Mouse (Mus musculus): ENCODE measurements around the gene Supt6.
A peak's percentile ranks its signal among the peaks of the same experiment; 100 is the strongest.

Gene Supt6

DNA sequence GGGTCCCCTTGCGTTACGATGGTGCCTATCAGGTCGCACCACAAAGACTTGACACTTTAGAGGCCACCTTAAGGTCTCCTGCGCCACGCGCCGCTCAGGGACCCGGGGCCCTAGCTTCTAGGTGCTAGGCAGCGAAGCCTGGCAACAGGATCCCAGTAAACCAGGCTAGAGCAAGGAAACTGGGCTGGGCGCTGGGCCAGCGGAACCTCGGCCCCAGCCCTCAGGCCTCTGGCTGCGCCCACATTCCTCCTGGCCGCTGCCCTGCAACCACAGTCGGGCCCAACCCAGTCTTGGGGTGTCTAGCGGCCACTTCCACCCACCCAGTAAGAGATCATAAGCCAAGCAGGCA lies 80.1 kb downstream of the Supt6 start:
- peak; percentile 67 for DNase-seq

DNA sequence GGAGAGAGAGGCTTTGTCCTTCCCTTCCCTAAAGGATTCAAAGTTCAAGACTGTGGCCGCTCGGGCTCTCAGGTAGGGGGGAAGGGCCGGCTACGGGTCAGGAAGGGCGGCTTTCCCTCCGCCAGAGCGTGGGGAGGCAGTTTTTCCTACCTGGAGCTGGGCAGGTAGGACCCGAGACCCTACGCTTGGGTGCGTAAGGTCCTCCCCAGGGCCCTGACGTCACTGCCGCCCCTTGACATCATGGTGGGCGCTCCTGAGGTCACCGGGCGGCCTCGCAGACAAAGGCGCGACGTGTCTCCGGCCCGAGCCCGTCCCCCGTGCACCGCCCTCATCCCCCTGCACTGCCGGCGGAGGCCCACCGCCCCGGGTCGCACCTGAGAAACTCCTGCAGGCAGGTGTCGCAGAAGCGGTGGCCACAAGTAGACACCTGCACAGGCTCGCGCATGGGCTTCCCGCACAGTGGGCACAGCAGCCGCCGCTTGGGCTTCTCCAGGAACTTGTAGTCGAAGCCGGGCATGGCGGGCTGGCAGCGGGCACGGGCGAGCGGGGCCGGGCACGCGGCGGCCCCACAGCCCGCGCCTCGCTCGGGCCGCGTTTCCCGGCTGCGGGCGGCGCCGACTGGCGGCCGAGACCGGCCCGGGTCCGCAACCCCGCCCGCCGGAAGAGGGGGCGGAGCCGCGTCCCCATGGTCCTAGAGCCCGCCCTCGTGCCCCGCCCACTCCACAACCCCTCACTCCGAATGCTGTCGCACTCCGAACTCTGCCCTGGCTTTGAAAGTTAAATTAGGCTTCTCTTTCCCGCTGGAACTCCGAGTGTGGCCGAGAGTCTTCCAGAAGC lies 80.6 kb downstream of the Supt6 start, which contains the start of gene Traf4:
TSS of gene Traf4 (minus strand) at position 666 of the 837 bp plus-strand sequence.
- DNase-seq: peak; percentile 75

DNA sequence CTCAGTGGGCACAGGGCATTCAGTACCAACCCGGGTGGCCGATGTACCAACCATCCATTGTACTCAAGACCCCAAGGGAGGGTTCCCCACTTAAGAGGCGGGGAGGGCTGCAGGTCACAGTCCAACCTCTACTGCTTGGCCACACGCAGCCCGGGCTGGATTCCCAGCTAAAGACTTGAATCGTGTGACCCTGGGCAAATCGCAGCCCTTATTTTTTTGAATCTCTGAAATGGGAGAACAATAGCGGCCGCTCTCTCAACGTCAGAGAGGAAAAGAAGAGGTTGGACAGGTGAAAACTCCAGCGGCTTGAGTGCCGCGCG lies 81.2 kb downstream of the Supt6 start:
- no peak for DNase-seq

DNA sequence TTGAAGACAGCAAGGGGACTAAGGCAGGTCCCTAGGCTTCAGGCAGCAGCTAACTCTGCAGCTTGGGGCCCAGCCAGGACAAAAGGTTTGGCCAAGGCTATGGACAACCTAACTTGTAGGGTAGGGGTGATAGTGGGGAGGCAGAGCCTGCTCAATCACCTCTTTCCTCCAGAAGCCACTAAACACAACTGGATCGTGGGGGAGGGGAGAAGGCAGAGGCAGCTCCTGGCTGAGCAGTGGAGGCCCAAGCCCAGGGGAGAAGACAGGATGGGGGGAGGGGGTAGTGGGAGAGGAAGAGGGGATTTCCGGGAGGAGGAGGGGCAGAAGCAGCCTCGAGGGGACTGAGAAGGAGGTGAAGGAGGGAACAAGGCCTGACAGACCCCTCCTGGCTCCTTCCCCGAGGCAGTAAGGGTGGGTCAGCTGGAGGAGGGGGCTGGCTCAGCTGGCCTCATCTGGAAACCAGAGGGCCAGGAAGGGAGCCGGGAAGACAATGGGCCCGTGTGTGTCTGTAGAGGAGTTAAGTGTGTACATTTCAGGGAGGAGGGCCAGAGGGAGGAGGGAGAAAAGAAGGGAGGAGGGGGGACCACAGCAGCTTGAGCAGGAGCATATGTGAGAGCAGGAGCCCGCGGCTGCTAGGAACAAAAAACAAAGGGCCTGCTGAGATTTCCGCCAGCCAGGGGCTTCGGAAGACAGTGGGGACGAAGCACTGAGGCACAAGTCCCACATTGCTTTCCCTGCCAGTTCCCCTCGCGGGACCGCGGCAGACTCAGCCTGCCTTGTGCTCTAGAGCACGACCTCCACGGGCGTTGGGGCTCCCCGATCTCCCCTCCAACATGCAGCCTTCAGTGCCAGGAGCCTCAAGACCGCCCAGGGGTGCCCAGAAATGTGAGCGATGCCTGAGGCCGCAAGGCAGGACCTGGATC lies 81.8 kb downstream of the Supt6 start:
- peak; percentile 53 for DNase-seq

DNA sequence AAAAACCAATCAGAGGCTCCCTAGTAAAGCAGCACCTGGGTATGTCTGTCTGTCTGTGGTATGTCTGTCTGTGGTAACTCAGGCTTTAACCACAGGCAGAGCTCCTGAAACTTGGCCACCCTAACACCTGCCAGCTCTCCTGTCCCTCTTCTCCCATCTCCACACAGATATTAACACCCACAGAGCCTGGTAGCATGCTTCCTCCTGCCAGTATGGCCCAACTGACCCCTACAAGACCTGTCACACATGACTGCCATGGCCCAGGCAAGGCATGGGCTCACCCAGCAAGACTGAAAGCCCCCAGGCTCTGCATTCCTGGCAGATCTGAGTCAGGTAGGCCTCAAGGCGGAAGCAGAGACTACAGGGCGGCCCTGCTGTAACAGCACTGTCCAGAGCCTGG lies 82.7 kb downstream of the Supt6 start:
- no peak for DNase-seq

DNA sequence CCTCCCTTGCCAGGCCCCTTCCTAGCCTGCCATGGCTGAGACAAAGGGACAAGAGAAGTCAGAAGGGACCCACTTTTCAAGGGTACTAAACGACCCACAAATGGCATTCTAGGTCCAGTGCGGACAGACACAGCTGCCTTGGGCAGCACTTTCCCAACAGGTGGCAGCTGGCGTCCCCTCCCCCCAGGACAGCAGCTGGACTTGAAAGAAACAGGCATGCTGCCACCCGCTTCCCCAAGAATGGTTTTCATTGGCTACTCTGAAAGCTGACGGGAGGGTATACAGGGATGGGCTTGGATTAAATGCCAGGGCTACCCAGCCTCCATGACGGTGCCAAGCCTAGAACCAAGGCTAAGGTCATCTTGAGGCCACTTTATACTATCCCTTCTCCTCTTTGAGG lies 83.3 kb downstream of the Supt6 start:
- DNase-seq: peak; percentile 36

DNA sequence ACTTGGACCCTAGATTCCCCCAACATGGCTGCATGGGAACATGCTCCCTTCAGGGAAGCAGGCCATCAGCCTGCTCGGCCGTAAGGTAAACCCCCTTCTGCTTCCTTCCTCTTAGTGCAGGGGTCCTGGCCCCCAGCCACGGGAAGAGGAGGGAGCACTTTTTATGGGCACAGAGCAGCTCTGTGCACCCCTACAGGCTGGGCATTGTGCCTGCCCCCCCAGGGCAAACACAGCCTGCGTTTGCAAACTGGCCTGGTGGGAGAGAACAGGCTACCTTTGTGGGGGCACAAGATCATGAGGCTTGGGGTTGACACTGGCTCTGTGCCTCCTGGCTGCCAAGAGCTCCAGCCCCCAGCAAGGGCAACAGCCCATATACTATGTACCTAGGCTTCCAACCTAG lies 83.8 kb downstream of the Supt6 start:
- peak; percentile 52 for DNase-seq

DNA sequence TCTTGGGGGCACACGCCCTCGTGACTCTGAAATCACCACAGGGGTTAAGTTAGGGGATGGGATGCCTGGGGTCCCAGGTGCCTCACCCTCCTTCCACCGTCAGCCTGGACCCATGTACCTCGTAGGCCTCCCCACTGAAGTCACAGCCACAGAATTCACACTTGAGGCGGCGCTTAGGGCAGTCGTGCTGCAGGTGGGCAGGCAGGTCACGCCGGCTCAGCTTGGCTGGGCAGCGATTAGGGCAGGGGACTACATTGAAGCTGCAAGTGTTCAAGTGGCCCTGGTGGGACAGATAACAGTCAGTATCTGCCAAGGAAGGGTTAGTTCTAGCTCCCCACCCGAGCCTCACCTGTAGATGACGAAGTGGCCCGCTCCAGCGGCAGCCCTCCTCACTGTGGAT lies 84.6 kb downstream of the Supt6 start:
- DNase-seq: no peak

DNA sequence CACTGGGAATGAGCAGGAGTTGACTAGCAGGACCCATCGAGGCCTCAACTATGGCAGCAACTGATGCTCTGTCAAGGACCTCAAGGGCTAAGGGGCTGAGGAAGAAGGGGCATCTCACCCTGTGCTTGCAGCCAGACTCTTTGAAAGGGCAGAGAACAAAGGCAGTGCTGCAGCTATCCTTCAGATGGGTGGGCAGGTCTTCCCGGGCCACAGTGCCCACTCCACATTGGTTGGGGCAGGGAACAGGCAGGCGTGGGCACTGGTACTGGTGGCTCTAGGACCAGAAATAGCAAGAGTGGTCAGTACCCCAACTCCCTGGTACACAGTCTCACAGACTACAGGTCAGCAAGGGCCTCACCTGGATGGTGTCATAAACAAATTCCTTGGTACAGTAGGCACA lies 85.1 kb downstream of the Supt6 start:
- no peak for DNase-seq

DNA sequence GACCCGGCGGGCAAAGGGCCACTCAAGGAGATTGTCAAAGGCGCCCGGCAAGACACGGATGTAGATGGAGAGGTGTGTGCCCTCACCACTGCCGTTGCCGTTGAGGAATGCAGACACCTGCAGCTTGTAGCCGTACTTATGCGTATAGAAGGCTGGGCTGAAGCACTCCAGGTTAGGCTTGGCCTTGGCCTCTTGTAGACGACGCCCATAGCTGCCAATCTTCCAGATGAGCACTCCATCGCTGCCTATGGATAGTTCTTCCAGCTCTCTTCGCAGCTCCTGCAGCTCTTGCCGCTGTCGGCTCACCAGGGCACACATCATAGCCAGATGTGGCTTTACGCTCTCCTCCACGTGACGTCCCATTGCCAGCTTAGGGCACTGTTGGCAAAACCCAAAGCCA lies 85.6 kb downstream of the Supt6 start:
- peak; percentile 36 for DNase-seq

DNA sequence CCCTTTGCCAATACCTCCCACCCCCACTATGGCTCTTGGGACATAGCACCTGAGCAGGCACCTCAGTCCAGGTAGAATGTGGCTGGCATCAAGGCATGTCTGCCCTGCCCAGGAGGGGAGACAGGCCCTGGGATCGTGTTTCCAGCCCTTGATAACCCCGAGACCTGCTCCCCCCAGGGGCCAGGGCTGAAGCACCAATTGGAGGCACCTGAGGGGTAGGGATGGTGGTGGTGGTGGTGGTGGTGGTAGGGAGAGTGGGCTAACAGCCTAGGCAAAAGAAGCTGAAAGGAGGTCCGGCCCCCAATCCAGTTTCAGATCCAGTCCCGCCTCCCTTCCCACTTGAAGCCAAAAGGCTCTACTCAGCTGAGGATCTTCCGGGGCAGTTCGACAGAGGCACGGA lies 86.2 kb downstream of the Supt6 start:
- DNase-seq: peak; percentile 52

DNA sequence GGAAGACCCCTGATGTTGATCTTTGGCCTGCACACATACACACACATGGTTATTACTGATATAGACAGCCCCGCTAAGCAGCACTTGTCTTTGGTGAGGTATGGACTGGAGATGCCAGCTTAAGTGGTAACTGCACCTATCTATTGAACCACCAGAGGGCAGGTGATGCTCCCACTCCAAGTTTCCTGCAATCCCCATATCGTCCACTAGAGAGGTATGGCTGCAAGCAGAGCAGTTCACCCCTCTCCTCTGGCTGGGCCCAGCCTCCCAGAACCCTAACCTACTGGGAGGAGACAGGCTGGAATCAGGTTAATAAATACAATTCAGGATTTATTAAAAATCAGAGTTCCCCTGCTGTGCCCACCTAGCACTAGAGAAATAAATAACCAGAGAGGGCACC lies 86.7 kb downstream of the Supt6 start:
- peak; percentile 85 for DNase-seq
